Mouse (Mus musculus) embryonic stem cell, embryonic (primary cell): ENCODE measurements around the gene Fsd1.

Source experiments
- CTCF ChIA-PET, 4 experiments: fragments of 300-600 bp in 2 of 4; fragments of 350-600 bp in 2 of 4; sonication (Branson Sonifier 250); formaldehyde crosslinking; loops; one replicate each; lab custom pipeline; 2022; ENCODE audit warnings: inconsistent platforms in 2 of 4; lab: Charles Lee
- POLR2A ChIA-PET, 4 experiments: fragments of 300-600 bp in 2 of 4; fragments of 350-600 bp in 2 of 4; sonication (Branson Sonifier 250); formaldehyde crosslinking; loops; one replicate each; lab custom pipeline; 2022; ENCODE audit warnings: antibody characterized with exemption in 4 of 4, inconsistent platforms in 1 of 4; lab: Charles Lee

Gene Fsd1

DNA sequence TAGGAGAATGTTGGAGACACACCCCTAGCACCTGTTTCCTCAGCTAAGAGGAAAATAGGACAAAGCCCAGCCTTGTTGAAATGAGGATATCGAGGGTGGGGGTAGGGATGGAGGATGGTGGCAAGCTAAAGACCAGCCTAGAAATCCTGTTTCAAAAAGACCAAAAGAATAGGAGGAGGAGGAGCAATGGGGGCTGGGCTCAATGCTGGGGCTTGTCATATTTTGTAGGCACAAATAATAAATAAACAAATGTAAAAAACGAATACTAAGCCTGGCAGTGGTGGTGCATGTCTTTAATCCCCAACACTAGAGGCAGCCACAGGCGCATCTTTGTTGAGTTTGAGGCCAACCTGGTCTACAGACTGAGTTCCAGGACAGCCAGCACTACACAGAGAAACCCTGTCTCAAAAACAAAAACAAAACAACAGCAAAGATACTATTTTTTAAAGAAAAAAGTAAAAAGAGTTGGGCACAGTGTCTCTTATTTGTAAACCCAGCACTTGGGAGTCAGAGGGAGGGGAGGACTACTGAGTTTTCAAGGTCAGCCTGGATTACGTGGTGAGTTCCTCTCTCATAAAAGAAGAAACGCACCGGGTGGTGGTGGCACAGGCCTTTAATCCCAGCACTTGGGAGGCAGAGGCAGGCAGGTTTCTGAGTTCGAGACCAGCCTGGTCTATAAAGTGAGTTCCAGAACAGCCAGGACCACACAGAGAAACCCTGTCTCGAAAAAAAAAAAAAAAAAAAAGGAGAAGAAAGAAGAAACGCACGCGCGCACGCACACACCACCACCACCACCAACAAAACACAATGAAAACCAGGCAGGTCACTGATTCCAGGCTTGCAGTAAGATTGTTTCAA lies 28.4 kb upstream of the Fsd1 start:
- ChIA-PET POLR2A (interaction anchor here (0.7 to 4.4 kb wide), 60 partner anchors 8 to 588 kb away, joined by 3 to 38 read pairs (median 4); partner anchors contain the start of genes Chaf1a (in 2 of the 4), Mpnd (in 2 of the 4), Sh3gl1 (in 2 of the 4) and Shd (in 2 of the 4)), CTCF (interaction anchor here (0.5 to 2.3 kb wide), 52 partner anchors 12 to 1598 kb away, joined by 3 to 26 read pairs (median 4); partner anchors contain the start of genes Dpp9 (in 2 of the 4), Hdgfl2 (in 2 of the 4), Sh3gl1 (in 2 of the 4) and Chaf1a (in 1 of the 4))

DNA sequence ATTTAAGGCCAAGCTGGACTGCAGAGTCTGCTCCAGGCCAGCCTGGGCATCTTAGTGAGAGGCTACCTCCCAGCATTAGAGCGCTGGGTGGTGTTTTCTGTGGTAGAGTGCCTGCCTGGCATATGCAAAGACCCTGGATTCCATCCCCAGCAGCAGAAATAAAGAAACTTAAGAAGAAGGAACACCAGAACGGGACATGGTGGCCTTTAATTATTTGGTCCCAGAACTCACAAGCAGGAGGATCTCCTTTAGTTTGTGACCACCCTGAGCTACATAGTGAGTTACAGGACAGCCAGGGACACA lies 27.8 kb upstream of the Fsd1 start:
- CTCF ChIA-PET = interaction anchor here in 3 of 4 experiments (0.7 to 2.3 kb wide), 13 partner anchors 10 to 414 kb away, joined by 3 to 22 read pairs (median 4); partner anchors contain the start of genes Chaf1a (in 1 of the 3), Dpp9 (in 1 of the 3) and Sh3gl1 (in 1 of the 3)
- POLR2A ChIA-PET = interaction anchor here (0.7 to 4.4 kb wide), 57 partner anchors 8 to 656 kb away, joined by 3 to 38 read pairs (median 4); partner anchors contain the start of genes Mpnd (in 2 of the 4), Sh3gl1 (in 2 of the 4), Shd (in 2 of the 4) and Stap2 (in 2 of the 4)

DNA sequence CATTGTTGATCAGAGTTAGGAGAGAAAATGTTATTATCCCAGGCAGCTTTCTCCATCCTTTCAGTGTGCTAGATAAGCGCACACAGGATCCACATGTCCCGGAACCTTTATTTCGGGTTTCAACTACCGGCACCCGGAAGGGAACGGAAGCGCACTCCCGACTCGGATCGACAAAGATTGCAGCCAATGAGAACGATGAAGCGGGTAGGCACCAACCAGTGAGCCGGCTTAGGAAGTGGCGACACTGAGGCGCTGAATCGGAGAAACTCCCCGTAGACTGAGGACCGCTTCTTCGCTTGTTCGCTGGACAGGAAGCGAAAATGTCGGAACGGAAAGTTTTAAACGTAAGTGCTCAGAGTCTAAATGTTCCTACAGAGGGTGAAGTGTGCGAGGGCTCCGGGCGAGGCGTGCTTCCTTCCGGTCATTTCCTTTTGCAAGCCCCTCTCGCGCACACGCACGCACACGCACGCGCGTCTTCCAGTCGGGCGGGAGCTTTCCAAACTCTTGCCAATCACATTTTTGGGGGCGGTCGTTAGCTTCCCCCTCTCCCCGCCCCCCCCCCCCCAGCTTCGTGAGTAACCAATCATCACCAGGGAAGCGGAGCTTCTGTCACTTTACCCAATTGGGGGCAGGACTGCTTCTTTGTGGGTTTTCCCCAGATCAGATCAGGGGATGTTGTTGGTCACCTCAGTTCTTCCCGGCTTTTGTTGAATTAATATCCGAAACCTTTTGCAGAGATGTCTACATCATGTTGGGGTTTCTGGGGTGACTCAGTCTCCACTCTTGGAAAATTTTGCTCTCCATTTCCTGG lies 27.2 kb upstream of the Fsd1 start, which contains the start of gene Yju2:
Gene Yju2 (plus strand): TSS at position 182 of the 811 bp plus-strand sequence.
- ChIA-PET CTCF (interaction anchor here (0.5 to 2.3 kb wide), 28 partner anchors 9 to 705 kb away, joined by 3 to 22 read pairs (median 3); partner anchors contain the start of genes Sh3gl1 (in 2 of the 4), Chaf1a (in 1 of the 4), Dpp9 (in 1 of the 4) and Plin5 (in 1 of the 4)), POLR2A (interaction anchor here (0.6 to 4.4 kb wide), 102 partner anchors 8 to 714 kb away, joined by 3 to 38 read pairs (median 4); partner anchors contain the start of genes Sh3gl1 (in 4 of the 4), Zfp119b (in 3 of the 4), Chaf1a (in 2 of the 4) and Mpnd (in 2 of the 4))

- ChIA-PET POLR2A (interaction anchor here (0.6 to 4.4 kb wide), 47 partner anchors 8 to 713 kb away, joined by 3 to 38 read pairs (median 4); partner anchors contain the start of genes Sh3gl1 (in 3 of the 4), Chaf1a (in 2 of the 4), Shd (in 2 of the 4) and Fsd1 (in 1 of the 4)), CTCF (interaction anchor here (0.6 to 2.3 kb wide), 9 partner anchors 14 to 295 kb away, joined by 3 to 22 read pairs (median 4); partner anchors contain the start of gene Sh3gl1 (in 2 of the 4))
Measured at GRCm38 (mm10) chr17:55959946-55960740, 26.2 kb upstream of the Fsd1 start.

DNA sequence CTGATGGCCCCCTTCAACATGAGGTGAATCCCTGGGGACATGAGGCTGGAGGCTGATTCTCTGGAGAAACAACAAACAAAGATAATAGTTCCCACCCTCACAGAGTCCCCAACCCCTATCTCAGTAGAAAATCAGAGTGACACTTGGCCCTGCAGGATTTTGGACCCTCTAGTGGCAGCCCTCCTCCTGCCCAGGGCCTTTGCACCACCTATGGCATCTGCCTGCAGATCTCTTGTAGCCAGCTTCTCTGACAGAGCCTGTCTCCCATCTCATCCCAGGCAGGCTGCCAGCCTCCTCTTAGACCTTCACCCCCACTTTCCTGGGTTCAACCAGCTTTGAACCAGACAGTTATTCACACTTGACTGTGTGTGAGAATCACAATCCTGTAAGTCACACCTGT lies 25.5 kb upstream of the Fsd1 start:
- POLR2A ChIA-PET = interaction anchor here in 1 of 4 experiments (0.8 to 2.7 kb wide), 3 partner anchors 12 to 181 kb away, joined by 3 to 26 read pairs (median 4); no protein-coding TSS in a partner anchor
- CTCF ChIA-PET = interaction anchor here in 1 of 4 experiments (1.2 kb wide), 1 partner anchor 16 kb away, joined by 4 read pairs; no protein-coding TSS in a partner anchor

GRCm38 (mm10) chr17:55961631-55962030 lies 24.7 kb upstream of the Fsd1 start:
- ChIA-PET POLR2A (interaction anchor here in 1 of 4 experiments (0.9 kb wide), 1 partner anchor 56 kb away, joined by 3 read pairs; no protein-coding TSS in a partner anchor), CTCF (no interaction called here)

GRCm38 (mm10) chr17:55963171-55963570 lies 23.1 kb upstream of the Fsd1 start:
- ChIA-PET POLR2A (interaction anchor here in 3 of 4 experiments (0.6 to 2.5 kb wide), 20 partner anchors 8 to 499 kb away, joined by 3 to 14 read pairs (median 4); partner anchors contain the start of genes Chaf1a (in 1 of the 3), Ebi3 (in 1 of the 3), Hdgfl2 (in 1 of the 3) and Sh3gl1 (in 1 of the 3)), CTCF (interaction anchor here in 1 of 4 experiments (0.5 kb wide), 1 partner anchor 162 kb away, joined by 5 read pairs; no protein-coding TSS in a partner anchor)

- ChIA-PET CTCF (interaction anchor here in 2 of 4 experiments (0.9 to 1.1 kb wide), 3 partner anchors 8 to 262 kb away, joined by 3 read pairs; no protein-coding TSS in a partner anchor), POLR2A (interaction anchor here in 2 of 4 experiments (0.7 to 2.5 kb wide), 4 partner anchors 9 to 115 kb away, joined by 3 to 14 read pairs (median 4); partner anchors contain the start of genes Hdgfl2 (in 1 of the 2) and Sh3gl1 (in 1 of the 2))
Measured at GRCm38 (mm10) chr17:55964496-55964895, 21.8 kb upstream of the Fsd1 start.

DNA sequence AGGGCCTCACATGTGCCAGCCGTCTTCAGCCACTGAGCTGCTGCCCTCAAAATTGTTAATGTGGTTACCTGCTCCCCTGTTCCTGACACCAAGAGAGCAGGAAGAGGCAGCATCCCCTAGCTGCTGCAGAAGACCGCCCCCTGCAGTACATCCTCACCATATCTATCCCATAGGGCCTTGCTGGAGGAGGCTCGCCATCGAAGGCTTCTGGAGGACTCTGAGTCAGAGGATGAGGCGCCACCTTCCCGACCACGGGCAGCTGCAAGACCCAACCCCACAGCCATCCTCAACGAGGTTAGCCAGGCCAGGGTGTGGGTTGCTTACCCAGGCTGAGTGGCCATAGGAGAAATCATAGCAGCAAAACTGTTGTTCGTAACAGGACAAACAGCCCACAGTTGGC lies 21.3 kb upstream of the Fsd1 start:
- ChIA-PET POLR2A (interaction anchor here in 2 of 4 experiments (0.7 to 2.5 kb wide), 3 partner anchors 9 to 71 kb away, joined by 4 to 14 read pairs (median 5); partner anchors contain the start of gene Sh3gl1 (in 1 of the 2)), CTCF (interaction anchor here in 2 of 4 experiments (0.5 to 1.1 kb wide), 4 partner anchors 9 to 263 kb away, joined by 3 read pairs; no protein-coding TSS in a partner anchor)

DNA sequence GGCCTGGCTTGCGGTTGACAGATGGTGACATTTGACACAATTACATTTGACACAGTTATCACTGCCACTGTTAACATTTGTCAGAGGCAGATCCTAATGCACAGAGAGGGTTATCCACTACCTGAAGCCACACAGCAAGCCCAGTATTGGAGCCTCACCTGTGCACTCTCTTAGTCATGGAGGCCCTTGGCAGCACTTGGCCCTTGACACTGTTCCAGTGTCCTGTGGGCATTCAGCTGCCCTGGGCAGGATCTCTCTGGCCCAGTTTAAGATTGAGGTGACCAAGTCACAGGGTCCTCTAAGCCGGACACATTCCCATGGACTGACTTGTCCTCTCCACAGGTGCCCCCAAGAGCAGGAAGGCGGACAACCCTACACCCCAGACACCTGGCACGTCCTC lies 19.1 kb upstream of the Fsd1 start:
- CTCF ChIA-PET = interaction anchor here in 3 of 4 experiments (0.6 to 1.6 kb wide), 3 partner anchors 9 to 76 kb away, joined by 3 to 5 read pairs (median 4); no protein-coding TSS in a partner anchor

DNA sequence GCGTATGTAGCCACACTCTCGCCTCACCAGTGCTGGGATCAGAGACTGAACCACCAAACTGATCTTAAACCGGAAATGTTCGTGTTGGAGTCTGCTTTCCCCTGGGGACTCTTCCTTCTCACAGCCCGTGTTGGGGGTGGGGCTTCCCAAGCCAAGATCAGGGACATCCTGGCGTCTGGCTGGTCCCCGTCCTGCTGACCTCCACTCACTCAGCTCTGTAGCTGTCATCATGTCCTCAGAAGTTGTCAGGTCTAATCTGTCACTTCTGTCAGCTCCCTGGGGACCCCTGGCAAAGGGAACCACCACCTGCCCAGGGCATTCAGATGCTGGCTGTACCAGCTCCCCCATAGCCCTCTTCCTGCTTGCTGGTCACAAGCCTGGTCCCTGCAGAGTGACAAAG lies 18.1 kb upstream of the Fsd1 start:
- CTCF ChIA-PET = interaction anchor here in 1 of 4 experiments (1.1 to 1.3 kb wide), 2 partner anchors 9 to 382 kb away, joined by 3 read pairs; partner anchors contain the start of gene Yju2

More for the DNA sequence above, 19.1 kb upstream of the Fsd1 start:
- POLR2A ChIA-PET = interaction anchor here in 2 of 4 experiments (0.7 to 1.6 kb wide), 13 partner anchors 8 to 323 kb away, joined by 3 to 6 read pairs (median 3); partner anchors contain the start of genes Ebi3 (in 1 of the 2), Hdgfl2 (in 1 of the 2), Sh3gl1 (in 1 of the 2) and Yju2 (in 1 of the 2)

DNA sequence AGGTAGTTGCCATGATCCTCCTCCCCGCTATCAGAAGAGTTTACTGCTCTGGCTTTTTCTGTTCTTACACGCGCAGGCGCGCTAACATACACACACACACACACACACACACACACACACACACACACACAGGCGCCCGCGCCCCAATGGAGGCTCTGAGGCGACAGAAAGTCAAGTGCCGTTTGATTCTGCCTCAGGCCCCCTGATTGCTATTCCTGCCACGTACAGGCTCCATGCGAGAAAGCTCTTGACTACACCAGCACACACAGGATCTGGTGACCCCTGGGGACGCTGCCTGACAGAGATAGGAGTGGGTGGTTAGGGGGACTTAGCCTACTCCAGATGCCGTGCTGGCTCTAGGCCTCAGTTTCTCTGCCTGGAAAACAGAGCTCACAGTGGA lies 16.7 kb upstream of the Fsd1 start:
- ChIA-PET POLR2A (interaction anchor here in 3 of 4 experiments (0.7 to 2.9 kb wide), 11 partner anchors 10 to 364 kb away, joined by 3 to 11 read pairs (median 4); partner anchors contain the start of gene Yju2 (in 3 of the 3)), CTCF (interaction anchor here in 1 of 4 experiments (2.0 kb wide), 1 partner anchor 12 kb away, joined by 5 read pairs; no protein-coding TSS in a partner anchor)

More for the DNA sequence above, 18.1 kb upstream of the Fsd1 start:
- POLR2A ChIA-PET = interaction anchor here in 2 of 4 experiments (1.2 to 1.3 kb wide), 3 partner anchors 9 to 111 kb away, joined by 3 to 9 read pairs (median 3); partner anchors contain the start of gene Yju2 (in 1 of the 2)

DNA sequence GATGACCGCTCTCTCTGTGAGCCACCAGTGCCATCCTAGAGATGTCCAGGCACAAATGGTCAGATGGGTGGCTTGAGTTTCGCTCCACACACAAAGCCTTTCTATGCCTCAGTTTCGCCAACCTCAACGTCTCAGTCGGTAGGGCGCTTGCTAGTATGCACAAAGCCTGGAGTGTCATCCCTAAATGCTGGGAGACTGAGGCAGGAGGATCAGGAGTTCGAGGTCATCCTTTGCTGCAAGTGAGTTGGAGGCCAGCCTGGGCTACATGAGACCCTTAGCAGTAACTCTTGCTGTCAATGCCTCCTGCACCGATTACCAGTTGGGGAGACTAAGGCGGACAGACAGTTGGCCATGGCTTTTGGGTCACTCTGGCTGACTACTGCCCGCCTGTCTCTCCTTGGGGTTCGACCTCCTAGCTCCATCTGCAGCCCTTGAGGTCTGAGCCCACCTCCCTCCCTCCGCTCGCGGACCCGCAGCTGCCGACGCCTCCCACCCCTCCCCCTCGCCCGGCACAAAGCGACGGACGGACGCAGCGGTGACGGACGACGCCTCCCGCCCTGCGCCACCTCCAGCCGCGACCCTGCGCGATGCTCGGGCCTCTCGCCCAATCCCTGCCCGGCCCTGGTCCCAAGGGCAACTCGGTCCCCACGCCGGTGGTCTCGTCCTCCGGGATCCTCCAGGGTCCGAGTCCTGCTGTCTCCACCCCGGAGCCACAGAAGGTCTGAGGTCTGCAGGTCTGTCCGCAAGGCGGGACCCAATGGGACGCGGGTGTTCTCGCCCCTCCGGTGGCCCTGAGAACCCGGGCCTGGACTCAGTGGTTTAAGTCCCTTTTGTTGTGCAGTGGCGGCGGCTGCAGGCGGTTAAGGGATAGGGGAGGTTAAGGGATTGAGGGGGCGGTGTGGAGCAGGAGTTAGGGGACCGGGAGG lies 16.1 kb upstream of the Fsd1 start, which contains the start of gene Shd:
Gene Shd (plus strand): TSS at position 502 of the 926 bp plus-strand sequence.
- ChIA-PET CTCF (interaction anchor here in 2 of 4 experiments (1.0 to 2.0 kb wide), 2 partner anchors 11 to 13 kb away, joined by 3 to 5 read pairs; partner anchors contain the start of gene Yju2 (in 1 of the 2)), POLR2A (interaction anchor here in 3 of 4 experiments (0.7 to 2.9 kb wide), 13 partner anchors 11 to 363 kb away, joined by 3 to 11 read pairs (median 4); partner anchors contain the start of genes Yju2 (in 3 of the 3) and Chaf1a (in 1 of the 3))

DNA sequence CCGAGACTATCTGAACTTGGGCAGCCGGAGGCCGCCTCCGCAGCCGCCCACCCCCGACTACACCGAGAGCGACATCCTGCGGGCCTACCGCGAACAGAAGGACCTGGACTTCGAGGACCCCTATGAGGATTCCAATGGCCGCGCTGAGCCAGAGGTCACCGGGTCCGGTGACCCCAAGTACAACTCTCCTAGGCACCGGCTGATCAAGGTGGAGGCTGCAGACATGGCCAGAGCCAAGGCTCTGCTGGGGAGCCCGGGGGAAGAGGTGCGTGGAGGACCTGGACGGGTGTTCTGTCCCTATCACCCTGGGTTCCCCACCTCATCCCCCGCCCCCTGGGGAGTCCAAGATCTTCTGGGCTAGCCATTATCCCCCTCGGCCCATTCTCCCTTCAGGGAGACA lies 14.9 kb upstream of the Fsd1 start:
- CTCF ChIA-PET = interaction anchor here in 2 of 4 experiments (1.0 to 2.0 kb wide), 2 partner anchors 13 to 14 kb away, joined by 3 to 5 read pairs; partner anchors contain the start of gene Yju2 (in 1 of the 2)
- POLR2A ChIA-PET = interaction anchor here in 3 of 4 experiments (0.6 to 2.9 kb wide), 7 partner anchors 9 to 82 kb away, joined by 3 to 11 read pairs (median 4); partner anchors contain the start of genes Chaf1a (in 1 of the 3) and Yju2 (in 1 of the 3)
